Mouse (Mus musculus) cerebellum, postnatal 36 days (tissue): Measurements from ENCODE around the gene Chst3.
"Not testable (repeated sequence)": the region's sequence is repeated elsewhere in the genome, so short reads cannot be mapped to it uniquely, and the experiment has no call there.

ENCODE experiments used
- DNase-seq, 2 experiments: peaks; one replicate each; pipeline ENCODE4 v3.0.0; 2021 to 2022; ENCODE audit warnings: mixed read lengths in 2 of 2

Chst3 gene

GRCm38 (mm10) chr10:60195087-60195486, 24.0 kb downstream of the Chst3 start:
- peak; percentile 89 to 91 for DNase-seq

GRCm38 (mm10) chr10:60193532-60194423, 25.3 kb downstream of the Chst3 start:
- DNase-seq, result no peak

- peak; percentile 80 to 88 for DNase-seq
These were observed 27.3 kb downstream of the Chst3 start for GRCm38 (mm10) chr10:60191796-60192195.

GRCm38 (mm10) chr10:60189534-60190186, 29.4 kb downstream of the Chst3 start:
- DNase-seq, result no peak

- DNase-seq, result peak; percentile 74 to 80
These were observed 32.7 kb downstream of the Chst3 start for GRCm38 (mm10) chr10:60186191-60186945.

GRCm38 (mm10) chr10:60185023-60185709, 33.9 kb downstream of the Chst3 start:
- no peak for DNase-seq

GRCm38 (mm10) chr10:60175306-60175705, 43.8 kb downstream of the Chst3 start:
- not testable (repeated sequence) for DNase-seq

GRCm38 (mm10) chr10:60174506-60174905, 44.6 kb downstream of the Chst3 start:
- DNase-seq, result no peak

GRCm38 (mm10) chr10:60173035-60173434, 46.0 kb downstream of the Chst3 start:
- peak; percentile 14 to 17 for DNase-seq

GRCm38 (mm10) chr10:60172306-60172705, 46.8 kb downstream of the Chst3 start:
- DNase-seq, result no peak

- no peak for DNase-seq
These were observed 47.7 kb downstream of the Chst3 start for GRCm38 (mm10) chr10:60171368-60171767.

GRCm38 (mm10) chr10:60170326-60171089, 48.6 kb downstream of the Chst3 start:
- DNase-seq, result no peak

GRCm38 (mm10) chr10:60168960-60169359, 50.1 kb downstream of the Chst3 start:
- DNase-seq, result no peak

GRCm38 (mm10) chr10:60168306-60168705, 50.8 kb downstream of the Chst3 start:
- no peak for DNase-seq

- no peak for DNase-seq
These were observed 53.0 kb downstream of the Chst3 start for GRCm38 (mm10) chr10:60166068-60166467.

GRCm38 (mm10) chr10:60164869-60165268, 54.2 kb downstream of the Chst3 start:
- DNase-seq, result no peak

GRCm38 (mm10) chr10:60162973-60163255, 56.1 kb downstream of the Chst3 start:
- DNase-seq, result no peak

GRCm38 (mm10) chr10:60162184-60162972, 56.7 kb downstream of the Chst3 start:
- DNase-seq, result not testable (repeated sequence)

- not testable (repeated sequence) for DNase-seq
These were observed 57.7 kb downstream of the Chst3 start for GRCm38 (mm10) chr10:60161397-60161796.

GRCm38 (mm10) chr10:60158144-60158543, 60.9 kb downstream of the Chst3 start:
- DNase-seq, result no peak

- no peak for DNase-seq
These were observed 63.0 kb downstream of the Chst3 start for GRCm38 (mm10) chr10:60156016-60156415.
